Mouse (Mus musculus) midbrain, embryonic 13.5 days (tissue): ENCODE measurements around the gene Ccdc106. TPM values are rescaled to one million over a fixed set of nuclear protein-coding genes. Genes with fewer than 3 reads are reported as not detected.

Source experiments
- ATAC-seq: fragments of 200-750 bp; cut with Nextera tagmentation; 2 replicates; pipeline ENCODE4 v1.8.0; 2017; ENCODE audit warnings: mild to moderate bottlenecking, moderate TSS enrichment, moderate library complexity
- H3K27ac ChIP-seq: fragments of 300-500 bp; sonication (generic); 2 replicates; pipeline ENCODE4 v1.5.1; 2015; ENCODE audit warnings: inconsistent platforms, mild to moderate bottlenecking, moderate library complexity
- H3K27me3 ChIP-seq: fragments of 300-500 bp; sonication (generic); 2 replicates; pipeline ENCODE4 v1.6.1; 2015; ENCODE audit warnings: mild to moderate bottlenecking, inconsistent platforms
- H3K36me3 ChIP-seq: fragments of 300-500 bp; sonication (generic); 2 replicates; pipeline ENCODE4 v1.6.1; 2015; ENCODE audit warnings: mild to moderate bottlenecking, inconsistent platforms
- H3K4me1 ChIP-seq: fragments of 300-500 bp; sonication (generic); replicated peaks from 2 replicates; pipeline ENCODE4 v1.6.1; 2015; ENCODE audit warnings: inconsistent platforms
- H3K4me2 ChIP-seq: fragments of 300-500 bp; sonication (generic); replicated peaks from 2 replicates; pipeline ENCODE4 v1.6.1; 2015; ENCODE audit warnings: moderate library complexity, mild to moderate bottlenecking, inconsistent platforms
- H3K4me3 ChIP-seq: fragments of 300-500 bp; sonication (generic); replicated peaks from 2 replicates; pipeline ENCODE4 v1.5.1; 2015; ENCODE audit warnings: mild to moderate bottlenecking, inconsistent platforms
- H3K9ac ChIP-seq: fragments of 300-500 bp; sonication (generic); replicated peaks from 2 replicates; pipeline ENCODE4 v1.6.1; 2015; ENCODE audit warnings: mild to moderate bottlenecking, inconsistent platforms
- H3K9me3 ChIP-seq: fragments of 300-500 bp; sonication (generic); 2 replicates; pipeline ENCODE4 v1.6.1; 2016; ENCODE audit warnings: mild to moderate bottlenecking, inconsistent platforms
- WGBS: fragments of 180-500 bp; shearing (Covaris S2); methylation state at CpG from one replicate; pipeline ENCODE4 v1.1.7; 2015; 5-methylcytosine and 5-hydroxymethylcytosine counted together
- polyA plus RNA-seq: library from polyadenylated mRNA; unstranded; fragments of >200 nt; fragmentation: Nextera tagmentation; extraction: Ambion mirVana; gene quantifications from 2 replicates; pipeline ENCODE4 v1.2.1, GENCODE M21; 2015

The Ccdc106 gene
- polyA plus RNA-seq, 1 experiment from 2014 or later: 30.1 TPM

DNA sequence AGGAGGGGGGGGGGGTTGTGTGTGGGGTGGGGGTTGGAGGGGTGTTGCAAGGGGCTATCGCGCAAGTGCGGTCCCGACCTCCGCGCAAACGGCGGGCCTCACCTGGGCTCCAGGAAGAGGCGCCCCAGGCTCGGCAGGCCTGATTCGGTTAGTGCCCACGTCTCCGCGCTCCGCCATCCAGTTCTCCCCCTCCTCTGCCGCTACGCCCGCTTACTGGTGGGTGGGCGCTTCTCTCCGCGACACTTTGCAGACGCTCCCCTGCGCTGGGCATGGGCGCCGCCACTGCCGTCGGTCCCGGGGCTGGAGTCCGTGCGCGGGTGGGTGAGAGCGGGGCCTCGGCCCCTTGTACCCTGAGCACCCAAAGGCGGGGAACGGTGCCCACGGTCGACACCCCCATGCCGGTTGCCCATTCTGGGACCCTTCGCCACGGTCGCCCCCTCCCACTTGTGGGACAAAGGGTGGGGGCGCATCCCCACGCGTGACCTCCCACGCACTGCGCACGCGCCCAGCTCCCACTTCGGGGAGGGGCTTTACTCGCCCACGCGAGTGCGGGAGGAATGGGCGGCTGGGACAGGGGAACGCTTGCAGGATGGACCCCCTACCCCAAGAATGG lies 36.4 kb downstream of the Ccdc106 start:
- 0 out of 2 replicates have a peak, but pooled peaks have one; percentile 3 for ATAC-seq
- Histone ChIP-seq H3K9ac (peak overlapping the region; percentile 75), H3K36me3 (no peaks in the 10 kb centered on the region), H3K27ac (peak overlapping the region; percentile 47; the same call in 1 of the 2 replicates), H3K27me3 (peaks cover 68% of the 10 kb centered on the region), H3K4me3 (peak overlapping the region; percentile 51), H3K4me2 (peak overlapping the region; percentile 68), H3K9me3 (no peaks in the 10 kb centered on the region), H3K4me1 (peaks cover 64% of the 10 kb centered on the region)
- WGBS: 2% methylated on average over 55 of the region's 55 CpGs

DNA sequence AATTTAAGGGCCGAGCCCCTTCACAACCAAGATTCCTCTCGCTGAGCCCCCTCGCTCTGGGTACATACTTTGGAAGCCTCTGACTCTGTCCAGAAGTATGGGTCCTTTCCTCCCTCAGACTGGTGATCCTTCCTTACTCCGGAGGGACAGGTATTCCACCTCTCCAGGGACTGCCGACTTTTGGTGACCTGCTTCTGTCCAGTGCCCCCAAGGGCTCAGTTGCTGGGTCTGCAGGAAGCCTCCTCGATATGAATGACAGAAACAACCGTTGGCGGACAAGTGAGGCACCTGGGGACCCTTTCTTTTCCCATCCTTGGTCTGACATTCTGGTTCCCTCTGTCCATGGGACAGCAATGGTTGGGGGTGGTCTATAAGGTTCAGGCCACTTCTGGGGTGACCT lies 37.0 kb downstream of the Ccdc106 start:
- no peak for ATAC-seq
- Histone ChIP-seq H3K27me3 (peaks cover 63% of the 10 kb centered on the region), H3K4me2 (peak overlapping the region; percentile 68), H3K36me3 (no peaks in the 10 kb centered on the region), H3K9me3 (no peaks in the 10 kb centered on the region), H3K4me1 (peaks cover 57% of the 10 kb centered on the region), H3K4me3 (peak overlapping the region; percentile 51), H3K9ac (peak overlapping the region; percentile 75), H3K27ac (no peak overlapping the region)
- WGBS: 35% methylated on average over 8 of the region's 8 CpGs

DNA sequence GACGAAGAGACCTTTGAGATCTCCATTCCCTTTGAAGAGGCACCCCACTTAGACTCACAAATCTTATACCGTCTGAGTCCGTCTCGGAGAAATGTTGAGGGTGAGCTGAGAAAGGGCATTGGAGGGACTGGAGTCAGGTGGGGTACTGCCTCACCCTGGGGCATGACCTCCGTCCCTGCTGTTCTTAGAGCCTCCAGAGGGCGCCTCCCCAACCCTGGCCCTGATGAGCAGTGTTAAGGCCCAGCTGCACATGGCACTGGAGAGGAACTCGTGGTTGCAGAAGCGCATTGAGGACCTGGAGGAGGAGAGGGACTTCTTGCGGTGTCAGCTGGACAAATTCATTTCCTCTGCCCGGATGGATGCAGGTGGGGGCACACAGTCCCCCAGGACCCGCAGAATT lies 37.5 kb downstream of the Ccdc106 start:
- Histone ChIP-seq H3K9me3 (no peaks in the 10 kb centered on the region), H3K4me2 (peak overlapping the region; percentile 68), H3K4me3 (peak overlapping the region; percentile 51), H3K4me1 (peaks cover 53% of the 10 kb centered on the region), H3K27me3 (peaks cover 60% of the 10 kb centered on the region), H3K27ac (no peak overlapping the region), H3K9ac (peak overlapping the region; percentile 75; the same call in 1 of the 2 replicates), H3K36me3 (no peaks in the 10 kb centered on the region)
- ATAC-seq: no peak
- 32% methylated on average over 11 of the region's 11 CpGs for WGBS

DNA sequence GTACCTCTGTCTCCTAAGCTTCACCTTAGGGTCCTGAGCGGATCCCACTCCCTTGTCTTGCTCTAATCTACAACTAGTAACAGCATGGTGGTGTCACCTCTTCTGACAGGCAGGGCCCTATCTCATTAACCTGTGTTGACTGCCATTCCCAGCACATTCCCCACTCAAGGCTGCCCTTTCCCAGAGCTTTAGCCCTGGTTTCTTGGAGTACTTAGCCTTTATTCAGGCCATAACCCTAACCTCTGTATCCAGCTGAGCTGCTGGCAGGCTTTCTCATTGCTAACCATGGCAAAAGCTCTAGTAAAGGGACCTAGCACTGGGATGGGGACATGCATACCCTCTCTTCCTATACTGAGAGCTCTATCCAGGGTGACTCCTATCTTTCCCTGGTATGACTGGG lies 38.3 kb downstream of the Ccdc106 start:
- Histone ChIP-seq H3K9ac (no peak overlapping the region), H3K27ac (no peak overlapping the region), H3K9me3 (no peaks in the 10 kb centered on the region), H3K4me1 (peaks cover 52% of the 10 kb centered on the region), H3K4me2 (no peak overlapping the region; the same call in 1 of the 2 replicates), H3K27me3 (peaks cover 51% of the 10 kb centered on the region), H3K4me3 (no peak overlapping the region), H3K36me3 (no peaks in the 10 kb centered on the region)
- WGBS: 94% methylated on average over 1 of the region's 1 CpGs
- ATAC-seq: no peak

DNA sequence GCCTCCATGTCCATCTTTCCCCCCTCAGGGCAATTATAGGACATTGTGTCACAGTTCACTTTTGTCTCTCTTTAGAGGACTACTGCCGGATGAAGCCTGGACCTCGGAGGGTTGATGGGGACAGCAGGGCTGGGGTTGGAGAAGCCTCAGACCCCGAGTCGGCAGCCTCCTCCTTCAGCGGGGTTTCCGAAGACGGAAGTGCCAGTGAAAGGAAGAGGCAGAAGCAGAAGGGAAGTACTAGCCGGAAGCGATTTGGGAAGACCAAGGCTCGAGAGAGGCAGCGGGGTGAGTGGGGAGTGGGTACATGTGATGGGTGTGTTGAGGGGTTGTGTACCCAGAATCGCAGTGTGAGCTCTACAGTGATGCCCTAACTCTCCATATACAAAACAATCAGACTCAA lies 39.1 kb downstream of the Ccdc106 start:
- H3K4me1 ChIP-seq: peaks cover 52% of the 10 kb centered on the region
- no peaks in the 10 kb centered on the region for H3K36me3 ChIP-seq
- ATAC-seq: no peak
- 93% methylated on average over 12 of the region's 12 CpGs for WGBS
- no peaks in the 10 kb centered on the region for H3K9me3 ChIP-seq
- peak overlapping the region; percentile 89; the same call in 1 of the 2 replicates for H3K4me2 ChIP-seq
- peak overlapping the region; percentile 99 for H3K27ac ChIP-seq
- peaks cover 43% of the 10 kb centered on the region for H3K27me3 ChIP-seq
- H3K9ac ChIP-seq: peak overlapping the region; percentile 81
- no peak overlapping the region for H3K4me3 ChIP-seq

DNA sequence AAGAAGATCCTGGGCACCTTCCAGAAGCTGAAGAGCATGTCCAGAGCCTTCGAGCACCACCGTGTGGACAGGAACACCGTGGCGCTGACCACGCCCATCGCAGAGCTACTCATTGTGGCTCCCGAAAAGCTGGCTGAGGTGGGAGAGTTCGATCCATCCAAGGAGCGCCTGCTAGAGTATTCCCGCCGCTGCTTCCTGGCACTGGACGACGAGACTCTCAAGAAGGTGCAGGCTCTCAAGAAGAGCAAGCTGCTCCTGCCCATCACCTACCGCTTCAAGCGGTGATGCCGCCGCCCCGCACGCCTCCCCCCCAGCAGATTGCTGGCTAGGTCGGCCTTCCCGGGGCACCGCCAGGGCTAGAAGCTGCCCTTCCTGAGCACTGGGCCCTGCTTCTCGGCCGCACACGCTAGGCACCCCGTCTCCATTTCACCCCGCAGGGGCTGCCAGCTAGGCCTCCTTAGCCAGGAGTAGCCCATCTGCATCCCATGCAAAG lies 39.9 kb downstream of the Ccdc106 start:
- Histone ChIP-seq H3K4me1 (peaks cover 57% of the 10 kb centered on the region), H3K4me3 (peak overlapping the region; percentile 65), H3K27me3 (peaks cover 35% of the 10 kb centered on the region), H3K4me2 (peak overlapping the region; percentile 89), H3K36me3 (no peaks in the 10 kb centered on the region), H3K27ac (peak overlapping the region; percentile 99), H3K9ac (peak overlapping the region; percentile 81), H3K9me3 (no peaks in the 10 kb centered on the region)
- peak; percentile 14 for ATAC-seq
- WGBS: 5% methylated on average over 27 of the region's 27 CpGs

DNA sequence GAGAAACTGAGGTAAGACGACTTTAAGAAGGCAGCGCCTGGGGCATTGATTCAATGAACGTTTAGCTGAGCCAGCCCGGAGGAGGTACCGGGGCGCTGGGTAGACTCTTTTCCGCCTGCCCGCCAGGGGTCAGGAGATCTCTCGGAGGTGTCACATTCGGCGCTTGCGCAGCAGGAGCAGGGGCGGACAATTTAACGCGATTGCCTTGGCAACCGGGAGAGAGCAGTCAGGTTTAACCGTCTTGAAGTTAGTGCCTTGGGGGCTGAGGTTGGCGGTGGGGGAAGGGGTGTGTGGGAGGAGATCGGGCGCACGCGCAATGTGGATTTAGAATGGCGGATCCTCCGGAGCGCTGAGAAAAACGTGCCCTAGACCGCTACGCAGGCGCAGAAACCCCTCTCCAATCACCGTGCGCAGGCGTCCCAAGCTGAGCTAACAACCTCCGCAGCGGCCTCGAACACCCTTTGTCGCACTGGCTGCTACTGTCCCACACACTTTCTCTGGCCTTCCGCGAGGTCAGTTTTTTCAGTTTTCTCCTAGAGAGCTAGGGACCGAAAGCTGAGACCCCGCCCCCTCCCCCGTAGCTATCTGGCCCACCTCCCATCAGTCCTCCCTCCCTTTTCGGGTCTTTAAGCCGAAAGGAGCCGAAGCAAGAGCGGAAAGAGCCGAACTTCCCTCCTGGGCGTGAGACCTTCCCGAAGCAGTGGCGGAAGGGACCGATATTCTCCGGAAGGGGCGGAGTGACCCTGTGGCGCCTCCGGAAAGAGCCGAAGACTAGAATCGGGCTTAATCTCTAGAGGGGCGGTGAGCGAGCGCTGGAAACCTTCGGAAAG lies 40.8 kb downstream of the Ccdc106 start:
- Histone ChIP-seq H3K4me3 (peak overlapping the region; percentile 65), H3K9me3 (no peaks in the 10 kb centered on the region), H3K4me2 (peak overlapping the region; percentile 89), H3K27me3 (peaks cover 26% of the 10 kb centered on the region), H3K27ac (peak overlapping the region; percentile 99), H3K4me1 (peaks cover 66% of the 10 kb centered on the region), H3K9ac (peak overlapping the region; percentile 81), H3K36me3 (0 out of 2 replicates have a peak, but pooled peaks cover 5% of the 10 kb centered on the region)
- peak; percentile 88 for ATAC-seq
- WGBS: under 1% methylated on average over 60 of the region's 60 CpGs

DNA sequence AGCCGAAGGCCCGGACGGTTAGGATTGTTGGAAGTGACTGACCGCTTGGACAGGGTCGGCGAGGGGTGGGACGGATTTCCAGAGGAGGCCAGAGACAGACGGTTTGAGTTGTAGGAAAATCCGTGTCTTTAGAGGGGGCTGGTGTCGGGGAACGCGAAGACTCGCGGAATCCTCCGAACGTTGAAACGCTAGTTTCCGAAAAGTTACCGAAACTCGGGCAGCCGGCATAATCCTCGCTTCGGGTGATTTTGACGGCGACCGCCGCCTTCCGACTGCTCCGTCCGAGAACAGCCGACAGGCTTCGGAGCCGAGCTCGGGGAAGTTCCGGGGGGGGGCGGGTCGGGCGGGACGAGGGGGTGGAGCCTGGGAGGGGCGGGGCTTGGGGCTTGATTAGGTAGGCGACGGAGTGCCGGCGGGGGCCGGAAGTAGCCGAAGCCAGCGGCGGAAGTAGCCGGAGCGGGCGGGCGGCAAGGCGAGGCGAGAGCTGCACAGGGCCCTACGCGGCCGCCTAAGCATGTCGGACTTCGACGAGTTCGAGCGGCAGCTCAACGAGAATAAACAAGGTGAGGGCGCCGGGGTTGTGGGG lies 41.5 kb downstream of the Ccdc106 start, which contains the start of gene U2af2:
Gene U2af2, plus strand, starts transcription at position 370 of the 586 bp plus-strand sequence.
- Histone ChIP-seq H3K4me3 (peak within 1 kb of the TSS; percentile 65), H3K4me2 (peak within 1 kb of the TSS; percentile 89), H3K27ac (peak within 1 kb of the TSS; percentile 99), H3K27me3 (peaks cover 20% of the 10 kb centered on the region), H3K9me3 (no peaks in the 10 kb centered on the region), H3K36me3 (peaks cover 11% of the 10 kb centered on the region), H3K4me1 (peaks cover 64% of the 10 kb centered on the region), H3K9ac (peak within 1 kb of the TSS; percentile 81)
- peak; percentile 73 for ATAC-seq
- WGBS: under 1% methylated on average over 65 of the region's 65 CpGs

DNA sequence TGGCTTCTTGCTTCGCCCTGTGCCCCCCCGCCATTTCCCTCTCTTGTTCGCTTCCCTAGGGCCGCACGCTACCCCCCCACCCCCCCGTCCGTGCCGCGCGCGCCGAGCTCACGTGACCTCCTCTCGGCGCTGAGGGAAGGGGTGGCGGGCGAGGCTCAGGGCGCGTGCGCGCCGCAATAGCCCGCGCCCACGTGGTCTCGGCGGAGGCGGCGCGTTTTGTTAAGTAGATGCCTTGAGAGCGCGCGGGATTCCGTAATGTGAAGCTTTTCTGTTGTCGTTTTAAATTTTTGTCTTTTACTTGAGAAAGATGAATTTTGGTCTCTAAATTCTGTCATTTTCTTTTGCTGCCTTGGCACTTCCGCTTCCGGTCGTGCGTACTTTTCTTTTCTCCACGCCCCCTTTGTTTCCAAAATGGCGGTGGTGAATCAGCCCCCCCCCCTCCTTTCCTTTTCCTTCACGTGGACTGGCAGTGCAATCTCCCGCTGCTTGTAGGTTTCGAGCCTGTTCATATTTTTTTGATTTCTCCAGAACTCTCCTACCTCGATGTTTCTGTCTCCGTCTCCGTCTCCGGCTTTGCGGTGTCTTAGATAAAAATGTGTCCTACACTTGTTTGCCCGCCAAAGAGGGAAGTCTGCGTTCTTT lies 42.1 kb downstream of the Ccdc106 start:
- Histone ChIP-seq H3K27me3 (peaks cover 13% of the 10 kb centered on the region), H3K4me1 (peaks cover 58% of the 10 kb centered on the region), H3K36me3 (peaks cover 17% of the 10 kb centered on the region), H3K4me2 (peak overlapping the region; percentile 89), H3K9ac (peak overlapping the region; percentile 76), H3K4me3 (peak overlapping the region; percentile 65), H3K27ac (peak overlapping the region; percentile 99), H3K9me3 (no peaks in the 10 kb centered on the region)
- ATAC-seq: no peak; the same call in 1 of the 2 replicates
- WGBS: under 1% methylated on average over 49 of the region's 51 CpGs

DNA sequence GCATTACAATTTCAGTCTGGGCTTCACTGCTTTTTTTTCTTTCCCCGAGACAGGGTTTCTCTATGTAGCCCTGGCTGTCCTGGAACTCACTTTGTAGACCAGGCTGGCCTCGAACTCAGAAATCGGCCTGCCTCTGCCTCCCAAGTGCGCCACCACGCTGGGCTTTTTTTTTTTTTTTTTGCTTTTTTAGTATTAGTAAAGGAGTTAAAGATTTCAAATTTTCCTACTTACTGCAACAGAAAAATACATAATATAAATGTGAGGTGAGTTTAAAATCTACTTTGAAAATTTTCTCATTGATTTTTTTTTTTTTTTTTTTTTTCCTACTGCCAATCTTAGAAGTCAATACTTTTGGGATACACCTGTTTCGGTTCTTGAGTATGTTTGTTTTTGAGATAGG lies 44.5 kb downstream of the Ccdc106 start:
- Histone ChIP-seq H3K4me2 (no peak overlapping the region; the same call in 1 of the 2 replicates), H3K9ac (no peak overlapping the region), H3K4me3 (no peak overlapping the region), H3K27ac (no peak overlapping the region), H3K36me3 (peaks cover 41% of the 10 kb centered on the region), H3K9me3 (no peaks in the 10 kb centered on the region), H3K27me3 (no peaks in the 10 kb centered on the region), H3K4me1 (peaks cover 43% of the 10 kb centered on the region)
- WGBS: 93% methylated on average over 6 of the region's 6 CpGs
- ATAC-seq: no peak

DNA sequence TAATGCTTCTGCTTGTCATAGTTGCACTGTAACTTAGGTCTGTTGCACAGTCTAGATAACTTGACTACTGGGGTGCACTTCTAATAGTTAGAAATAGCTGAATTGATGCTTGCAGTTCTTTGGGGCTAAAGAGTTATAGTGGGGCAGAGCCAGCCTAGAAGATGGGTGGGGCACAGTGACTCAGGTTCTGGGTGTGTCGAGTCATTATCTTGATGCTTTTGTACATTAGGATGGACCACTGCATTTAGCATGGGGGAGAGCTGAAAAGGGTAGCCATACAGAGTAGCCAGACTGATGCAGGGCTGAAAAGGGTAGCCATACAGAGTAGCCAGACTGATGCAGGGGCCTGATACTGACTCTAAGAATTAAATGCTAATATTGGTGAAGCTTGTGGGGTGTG lies 53.2 kb downstream of the Ccdc106 start:
- WGBS: 93% methylated on average over 1 of the region's 1 CpGs
- no peak for ATAC-seq
- H3K4me2 ChIP-seq: no peak overlapping the region
- H3K36me3 ChIP-seq: peaks cover 96% of the 10 kb centered on the region
- H3K9me3 ChIP-seq: no peaks in the 10 kb centered on the region
- H3K9ac ChIP-seq: no peak overlapping the region
- no peaks in the 10 kb centered on the region for H3K4me1 ChIP-seq
- H3K27me3 ChIP-seq: no peaks in the 10 kb centered on the region
- no peak overlapping the region for H3K4me3 ChIP-seq
- H3K27ac ChIP-seq: no peak overlapping the region
